Mouse (Mus musculus) neural tube, embryonic 11.5 days (tissue): ENCODE measurements around the gene Prkar2a. TPM values are rescaled to one million over a fixed set of nuclear protein-coding genes. Genes with fewer than 3 reads are reported as not detected.

Source experiments
- ATAC-seq: fragments of 200-750 bp; cut with Nextera tagmentation; 2 replicates; pipeline ENCODE4 v1.8.0; 2017; ENCODE audit warnings: moderate number of reproducible peaks, mild to moderate bottlenecking, moderate TSS enrichment, moderate library complexity; ENCODE audit not compliant: insufficient read depth, low FRiP score, low TSS enrichment
- DNase-seq: peaks from one replicate; pipeline ENCODE4 v3.0.0-alpha.2; 2015; ENCODE audit warnings: low spot score
- H3K27ac ChIP-seq: fragments of 300-500 bp; sonication (generic); 2 replicates; pipeline ENCODE4 v1.5.1; 2014; ENCODE audit warnings: low read depth, mild to moderate bottlenecking, low read length
- H3K27me3 ChIP-seq: fragments of 300-500 bp; sonication (generic); 2 replicates; pipeline ENCODE4 v1.6.1; 2014; ENCODE audit warnings: mild to moderate bottlenecking, low read length, mixed read lengths; ENCODE audit not compliant: control insufficient read depth, insufficient read depth
- H3K36me3 ChIP-seq: fragments of 300-500 bp; sonication (generic); 2 replicates; pipeline ENCODE4 v1.6.1; 2014; ENCODE audit warnings: mild to moderate bottlenecking, low read length, moderate library complexity, mixed read lengths; ENCODE audit not compliant: control insufficient read depth, insufficient read depth
- H3K4me1 ChIP-seq: fragments of 300-500 bp; sonication (generic); 2 replicates; pipeline ENCODE4 v1.6.1; 2014; ENCODE audit warnings: low read length, mixed read lengths; ENCODE audit not compliant: control insufficient read depth, insufficient read depth
- H3K4me2 ChIP-seq: fragments of 300-500 bp; sonication (generic); 2 replicates; pipeline ENCODE4 v1.6.1; 2014; ENCODE audit warnings: low read depth, mild to moderate bottlenecking, moderate library complexity
- H3K4me3 ChIP-seq: fragments of 300-500 bp; sonication (generic); 2 replicates; pipeline ENCODE4 v1.5.1; 2014; ENCODE audit warnings: low read depth, low read length
- H3K9ac ChIP-seq: fragments of 300-500 bp; sonication (generic); 2 replicates; pipeline ENCODE4 v1.6.1; 2014; ENCODE audit warnings: mild to moderate bottlenecking, low read length
- H3K9me3 ChIP-seq: fragments of 300-500 bp; sonication (generic); 2 replicates; pipeline ENCODE4 v1.6.1; 2016; ENCODE audit warnings: low read length; ENCODE audit not compliant: control insufficient read depth
- whole genome bisulfite sequencing: fragments of 180-500 bp; shearing (Covaris S2); extraction: QIAGEN DNeasy Blood & Tissue Kit; methylation state at CpG from one replicate; pipeline ENCODE4 v1.1.7; 2014; 5-methylcytosine and 5-hydroxymethylcytosine counted together
- polyA plus RNA-seq: library from polyadenylated mRNA; unstranded; fragments of >200 nt; fragmentation: Nextera tagmentation; extraction: Ambion mirVana; gene quantifications from 2 replicates; pipeline ENCODE4 v1.2.1, GENCODE M21; 2014

The Prkar2a gene
- polyA plus RNA-seq, 1 experiment from 2014 or later: 69.0 TPM

GRCm38 (mm10) chr9:108661677-108662612 lies 27.2 kb upstream of the Prkar2a start, which contains the start of gene Slc25a20:
TSS of gene Slc25a20 (plus strand) at chr9:108662088.
- no peaks in the 10 kb centered on the region for H3K27me3 ChIP-seq
- peak; percentile 65 for ATAC-seq
- no peaks in the 10 kb centered on the region for H3K36me3 ChIP-seq
- no peaks in the 10 kb centered on the region for H3K9me3 ChIP-seq
- peak within 1 kb of the TSS; percentile 66 for H3K4me2 ChIP-seq
- no peak within 1 kb of the TSS for H3K27ac ChIP-seq
- WGBS: 3% methylated on average over 36 of the region's 37 CpGs
- peak within 1 kb of the TSS; percentile 58 for H3K9ac ChIP-seq
- peak; percentile 81 for DNase-seq
- no peaks in the 10 kb centered on the region for H3K4me1 ChIP-seq
- peak within 1 kb of the TSS; percentile 70 for H3K4me3 ChIP-seq

DNA sequence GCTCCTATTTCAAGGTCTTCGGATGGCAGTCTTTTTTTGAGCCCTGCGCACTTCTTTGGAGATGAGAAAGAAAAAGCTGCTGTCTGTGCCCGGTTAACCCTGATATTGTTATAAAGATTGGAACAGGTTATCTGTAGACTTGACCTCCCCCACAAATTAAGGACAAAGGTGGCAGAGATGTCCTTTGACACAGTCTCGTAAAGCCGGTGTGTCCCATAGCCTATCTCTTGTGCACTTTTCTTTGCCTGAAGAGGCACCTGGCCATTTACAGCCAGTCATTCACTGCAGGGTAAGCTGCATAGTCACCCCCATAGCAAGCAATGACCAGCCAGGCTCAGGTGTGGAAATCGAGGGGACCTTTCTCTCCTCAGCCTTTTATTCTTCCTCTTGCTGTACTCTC lies 26.5 kb upstream of the Prkar2a start:
- Histone ChIP-seq H3K9me3 (no peaks in the 10 kb centered on the region), H3K4me3 (peak overlapping the region; percentile 70), H3K4me1 (no peaks in the 10 kb centered on the region), H3K27me3 (no peaks in the 10 kb centered on the region), H3K9ac (peak overlapping the region; percentile 58; the same call in 1 of the 2 replicates), H3K27ac (no peak overlapping the region), H3K4me2 (peak overlapping the region; percentile 66), H3K36me3 (no peaks in the 10 kb centered on the region)
- DNase-seq (no peak), ATAC-seq (no peak)
- 52% methylated on average over 6 of the region's 6 CpGs for WGBS

- no peak for ATAC-seq
- DNase-seq: peak; percentile 45
- no peak overlapping the region for H3K27ac ChIP-seq
- no peaks in the 10 kb centered on the region; the same call in 1 of the 2 replicates for H3K36me3 ChIP-seq
- H3K4me1 ChIP-seq: no peaks in the 10 kb centered on the region
- no peak overlapping the region for H3K4me3 ChIP-seq
- no peaks in the 10 kb centered on the region for H3K27me3 ChIP-seq
- no peak overlapping the region for H3K9ac ChIP-seq
- no peaks in the 10 kb centered on the region for H3K9me3 ChIP-seq
- no peak overlapping the region for H3K4me2 ChIP-seq
- WGBS: 66% methylated on average over 8 of the region's 8 CpGs
Observed at GRCm38 (mm10) chr9:108669875-108670274, 19.2 kb upstream of the Prkar2a start.

DNA sequence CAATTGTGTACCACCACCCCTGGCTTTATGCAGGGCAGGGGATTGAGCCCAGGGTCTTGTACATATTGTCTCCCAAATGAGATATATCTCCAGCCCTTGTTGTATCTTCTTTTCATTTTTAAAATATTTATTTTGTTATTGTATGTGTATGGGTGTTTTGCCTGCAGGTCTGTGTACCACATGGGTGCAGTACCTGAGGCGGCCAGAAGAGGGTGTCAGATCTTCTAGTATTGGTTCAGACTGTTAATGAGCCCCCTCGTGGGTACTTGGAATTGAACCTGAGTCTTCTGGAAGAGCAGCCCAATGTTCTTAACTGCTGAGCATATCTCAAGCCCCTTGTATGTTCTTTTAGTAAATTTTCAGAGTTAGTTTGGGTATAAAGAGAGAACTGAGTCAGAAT lies 16.0 kb upstream of the Prkar2a start:
- Histone ChIP-seq H3K27ac (no peak overlapping the region), H3K27me3 (no peaks in the 10 kb centered on the region), H3K9me3 (no peaks in the 10 kb centered on the region), H3K4me1 (no peaks in the 10 kb centered on the region), H3K9ac (no peak overlapping the region), H3K4me2 (no peak overlapping the region), H3K4me3 (no peak overlapping the region), H3K36me3 (no peaks in the 10 kb centered on the region; the same call in 1 of the 2 replicates)
- ATAC-seq: no peak
- 45% methylated on average over 2 of the region's 2 CpGs for WGBS
- DNase-seq: no peak

DNA sequence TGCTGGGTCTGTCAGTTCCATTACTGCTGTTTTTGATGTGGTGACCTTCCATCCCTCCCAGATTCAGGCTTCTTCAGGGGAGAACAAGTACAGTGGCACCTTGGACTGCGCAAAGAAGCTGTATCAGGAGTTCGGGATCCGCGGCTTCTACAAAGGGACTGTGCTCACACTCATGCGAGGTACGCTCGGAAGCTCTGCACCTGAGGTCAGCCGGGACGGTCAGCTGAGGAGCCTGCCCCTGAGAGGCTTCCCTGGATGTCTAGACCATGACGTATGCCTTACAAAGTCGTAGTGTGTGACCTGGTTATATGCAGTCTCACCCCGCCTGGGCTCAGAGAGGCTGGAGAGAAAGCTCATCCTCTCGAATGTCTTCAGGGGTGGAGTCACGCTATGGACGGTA lies 9.1 kb upstream of the Prkar2a start:
- no peaks in the 10 kb centered on the region for H3K4me1 ChIP-seq
- peaks cover 2% of the 10 kb centered on the region; the same call in 1 of the 2 replicates for H3K36me3 ChIP-seq
- H3K27ac ChIP-seq: no peak overlapping the region
- no peak overlapping the region for H3K4me2 ChIP-seq
- no peaks in the 10 kb centered on the region for H3K27me3 ChIP-seq
- no peak overlapping the region for H3K9ac ChIP-seq
- no peak overlapping the region for H3K4me3 ChIP-seq
- no peak for ATAC-seq
- WGBS: 91% methylated on average over 15 of the region's 15 CpGs
- DNase-seq: no peak
- H3K9me3 ChIP-seq: no peaks in the 10 kb centered on the region

DNA sequence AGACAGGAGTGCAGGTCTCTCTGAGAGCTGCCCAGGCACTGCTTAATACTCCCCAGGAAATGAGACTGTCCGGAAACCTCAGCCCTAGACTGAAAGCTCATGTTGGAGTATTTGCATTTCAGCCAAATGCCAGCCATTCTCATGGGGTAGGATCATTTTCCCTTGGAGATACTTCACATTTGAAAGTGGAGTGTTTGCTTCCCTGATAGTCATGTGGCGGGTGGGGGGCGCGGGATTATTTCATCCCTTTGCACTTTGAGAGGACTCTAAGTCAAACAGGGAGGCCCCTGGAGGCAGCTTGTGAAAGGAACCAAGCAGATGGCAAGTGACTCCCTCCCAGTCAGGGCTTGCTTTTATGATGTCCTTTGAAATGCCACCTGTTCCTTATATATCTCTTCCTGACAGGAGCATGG lies 2.6 kb upstream of the Prkar2a start:
- peak; percentile 56 for ATAC-seq
- Histone ChIP-seq H3K4me2 (no peak overlapping the region), H3K4me3 (no peak overlapping the region), H3K36me3 (no peaks in the 10 kb centered on the region), H3K4me1 (peaks cover 12% of the 10 kb centered on the region), H3K9me3 (no peaks in the 10 kb centered on the region), H3K9ac (no peak overlapping the region), H3K27ac (peak overlapping the region; percentile 49; the same call in 1 of the 2 replicates), H3K27me3 (no peaks in the 10 kb centered on the region)
- WGBS: 1% methylated on average over 4 of the region's 4 CpGs
- peak; percentile 48 for DNase-seq

DNA sequence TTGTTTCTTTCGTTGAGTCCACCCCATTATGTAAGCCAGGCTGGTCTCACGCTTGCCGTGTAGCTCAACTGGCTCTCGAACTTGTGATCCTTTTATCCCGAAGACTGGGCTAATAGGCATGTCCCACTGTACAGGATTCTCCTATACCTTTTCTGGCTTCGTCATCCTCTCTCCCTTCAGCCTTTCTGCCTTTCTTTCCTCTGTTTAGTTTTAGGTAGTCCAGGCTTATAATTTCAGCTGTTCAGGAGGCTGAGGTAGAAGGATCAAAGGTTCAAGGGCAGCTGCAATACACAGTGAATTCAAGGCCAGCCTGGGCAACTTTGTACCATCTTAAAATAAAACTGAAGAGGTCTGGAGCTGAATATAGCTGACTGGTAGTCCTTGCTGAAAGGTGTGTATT lies 1.9 kb upstream of the Prkar2a start:
- Histone ChIP-seq H3K9me3 (no peaks in the 10 kb centered on the region), H3K4me1 (peaks cover 16% of the 10 kb centered on the region), H3K4me2 (no peak overlapping the region), H3K27me3 (no peaks in the 10 kb centered on the region), H3K9ac (no peak overlapping the region), H3K4me3 (no peak overlapping the region), H3K27ac (no peak overlapping the region), H3K36me3 (no peaks in the 10 kb centered on the region)
- WGBS: 47% methylated on average over 6 of the region's 6 CpGs
- ATAC-seq: no peak
- no peak for DNase-seq

GRCm38 (mm10) chr9:108687686-108688085 lies 1.4 kb upstream of the Prkar2a start:
- H3K4me2 ChIP-seq: no peak overlapping the region
- H3K36me3 ChIP-seq: no peaks in the 10 kb centered on the region
- no peaks in the 10 kb centered on the region for H3K9me3 ChIP-seq
- no peak overlapping the region for H3K9ac ChIP-seq
- DNase-seq: no peak
- H3K27ac ChIP-seq: no peak overlapping the region
- H3K27me3 ChIP-seq: no peaks in the 10 kb centered on the region
- no peak overlapping the region for H3K4me3 ChIP-seq
- peaks cover 16% of the 10 kb centered on the region for H3K4me1 ChIP-seq
- no peak for ATAC-seq
- 76% methylated on average over 2 of the region's 2 CpGs for WGBS

GRCm38 (mm10) chr9:108688451-108688850 lies 663 bp upstream of the Prkar2a start:
- no peak overlapping the region for H3K27ac ChIP-seq
- WGBS: 83% methylated on average over 9 of the region's 9 CpGs
- H3K36me3 ChIP-seq: no peaks in the 10 kb centered on the region

More at GRCm38 (mm10) chr9:108688451-108688850, 663 bp upstream of the Prkar2a start:
- H3K27me3 ChIP-seq: no peaks in the 10 kb centered on the region
- H3K4me2 ChIP-seq: no peak overlapping the region
- H3K9ac ChIP-seq: no peak overlapping the region
- no peak overlapping the region for H3K4me3 ChIP-seq
- no peaks in the 10 kb centered on the region for H3K9me3 ChIP-seq
- H3K4me1 ChIP-seq: peaks cover 16% of the 10 kb centered on the region
- ATAC-seq: no peak
- no peak for DNase-seq
